Mouse (Mus musculus) G1E (cell line): ENCODE data around the gene Shld2.

Source experiments
- CTCF ChIP-seq: IDR thresholded peaks from 2 replicates; pipeline ENCODE4 v1.5.1; 2012; ENCODE audit warnings: low read depth, low read length, inconsistent platforms, mixed read lengths
- GATA1 ChIP-seq: IDR thresholded peaks from 2 replicates; pipeline ENCODE4 v1.6.1; 2012; ENCODE audit warnings: borderline replicate concordance, low read length, inconsistent platforms, mixed read lengths
- GATA2 ChIP-seq: IDR thresholded peaks from 2 replicates; pipeline ENCODE4 v1.6.1; 2012; ENCODE audit warnings: low read depth, low read length, inconsistent platforms, borderline replicate concordance
- POLR2AphosphoS5 ChIP-seq: IDR thresholded peaks from 2 replicates; pipeline ENCODE4 v1.6.1; 2012; ENCODE audit warnings: low read depth, low read length, inconsistent platforms; ENCODE audit not compliant: insufficient replicate concordance
- TAL1 ChIP-seq: conservative IDR thresholded peaks from 2 replicates; pipeline ENCODE4 v1.6.1; 2012; ENCODE audit warnings: low read depth, low read length, inconsistent platforms, mixed read lengths

DNA sequence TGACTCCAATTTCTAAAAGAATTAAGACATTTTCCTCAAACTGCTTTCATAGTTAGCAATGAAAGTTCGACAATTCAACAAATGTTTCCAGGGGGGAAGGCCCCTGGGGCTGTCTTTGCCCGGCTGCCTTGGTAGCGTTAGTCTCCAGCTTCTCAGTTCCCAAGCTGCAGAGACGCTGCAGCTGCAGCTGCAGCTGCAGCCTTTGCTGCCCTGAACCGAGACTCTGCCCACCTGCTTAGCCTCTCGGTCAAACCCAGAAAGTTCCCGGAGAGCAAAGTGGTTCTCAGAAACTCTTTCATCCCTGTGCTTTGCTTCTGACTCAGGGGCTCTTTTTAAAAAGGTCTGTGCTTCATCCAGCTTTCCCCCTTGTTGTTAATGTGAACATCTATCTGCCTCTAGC, 78.0 kb downstream of the Shld2 start:
- TF ChIP-seq CTCF (no peak), POLR2AphosphoS5 (no peak), GATA1 (no peak), TAL1 (no peak), GATA2 (no peak)
